Mouse (Mus musculus) C2C12 (cell line): ENCODE measurements around the gene 2510009E07Rik. TPM values are rescaled to one million over a fixed set of nuclear protein-coding genes. Genes with fewer than 3 reads are reported as not detected.
A peak's percentile ranks its signal among the peaks of the same experiment; 100 is the strongest.

Experiments used
- H3K27me3 ChIP-seq: one replicate; pipeline ENCODE4 v1.6.1; 2011; ENCODE audit not compliant: control insufficient read depth, insufficient read depth, insufficient read length
- H3K36me3 ChIP-seq: one replicate; pipeline ENCODE4 v1.6.1; 2011; ENCODE audit not compliant: control insufficient read depth, insufficient read depth
- H3K4me3 ChIP-seq: one replicate; pipeline ENCODE4 v1.5.1; 2011; ENCODE audit warnings: mild to moderate bottlenecking, control low read depth; ENCODE audit not compliant: poor library complexity, insufficient read depth, severe bottlenecking
- H3K79me2 ChIP-seq: one replicate; pipeline ENCODE4 v1.6.1; 2011; ENCODE audit not compliant: control insufficient read depth, insufficient read depth
- H3K79me3 ChIP-seq: one replicate; pipeline ENCODE4 v1.6.1; 2011; ENCODE audit warnings: low read depth, control low read depth
- H3ac ChIP-seq: one replicate; pipeline ENCODE3; 2011; ENCODE audit warnings: low read depth; ENCODE audit not compliant: control insufficient read depth, insufficient read length
- CEBPB ChIP-seq: IDR thresholded peaks from one replicate; pipeline ENCODE4 v1.6.1; 2011; ENCODE audit warnings: low read depth, mild to moderate bottlenecking, control low read depth, moderate library complexity
- CTCF ChIP-seq: IDR thresholded peaks from one replicate; pipeline ENCODE4 v1.5.1; 2011; ENCODE audit not compliant: control insufficient read depth, insufficient read depth, insufficient read length
- FOSL1 ChIP-seq: IDR thresholded peaks from one replicate; pipeline ENCODE4 v1.8.0; 2011; ENCODE audit warnings: mild to moderate bottlenecking, low read length; ENCODE audit not compliant: poor library complexity, insufficient read depth, severe bottlenecking
- MAX ChIP-seq: IDR thresholded peaks from one replicate; pipeline ENCODE4 v1.6.1; 2011; ENCODE audit warnings: mild to moderate bottlenecking, control low read depth
- MYOD1 ChIP-seq: IDR thresholded peaks from one replicate; pipeline ENCODE4 v1.6.1; 2011; ENCODE audit warnings: low read depth; ENCODE audit not compliant: control insufficient read depth, insufficient read length
- MYOG ChIP-seq: IDR thresholded peaks from one replicate; pipeline ENCODE4 v1.6.1; 2011; ENCODE audit not compliant: control insufficient read depth, insufficient read length; ENCODE audit errors: extremely low read depth
- USF1 ChIP-seq: IDR thresholded peaks from one replicate; pipeline ENCODE4 v1.6.1; 2011; ENCODE audit warnings: low read depth, mild to moderate bottlenecking, control low read depth, moderate library complexity
- polyA plus RNA-seq: library from polyadenylated mRNA; unstranded; fragments of >200 nt; fragmentation: generic; extraction: Trizol; gene quantifications from one replicate; pipeline ENCODE4 v1.2.1, GENCODE M21; 2012; ENCODE audit warnings: missing spikeins

Gene 2510009E07Rik
- polyA plus RNA-seq, 1 experiment = 6.0 TPM

DNA sequence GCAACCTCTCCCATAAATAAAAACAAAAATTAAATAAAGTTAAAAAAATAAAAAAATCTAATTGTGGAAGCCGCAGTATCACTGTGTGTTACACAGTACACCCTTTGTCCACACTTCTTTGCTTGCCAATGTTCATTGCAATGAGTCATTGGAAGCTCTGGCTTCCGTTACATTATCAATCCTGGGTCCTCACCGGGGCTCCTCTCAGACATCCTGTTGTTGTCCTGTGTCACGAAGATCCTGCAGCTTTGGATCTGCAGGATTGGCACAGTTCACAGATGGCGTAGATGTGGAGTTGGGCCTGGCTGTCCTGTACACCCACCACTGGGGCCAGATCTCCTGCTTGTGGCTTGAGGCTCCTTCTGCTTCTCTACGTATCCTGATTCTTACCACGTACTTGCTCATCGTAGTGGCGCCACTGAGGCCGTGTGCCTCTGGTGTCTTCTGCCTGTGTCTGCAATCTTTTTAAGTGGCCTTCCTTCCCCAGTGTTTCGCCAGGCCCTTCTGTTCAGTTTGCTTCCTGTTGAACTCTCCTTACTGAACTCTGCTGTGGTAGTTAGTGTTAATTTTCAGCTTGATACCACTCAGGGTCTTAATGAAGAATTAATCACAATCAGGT lies 57.2 kb downstream of the 2510009E07Rik start:
- Histone ChIP-seq H3K79me2 (no peaks in the 10 kb centered on the region), H3K79me3 (no peaks in the 10 kb centered on the region), H3K27me3 (no peaks in the 10 kb centered on the region), H3K36me3 (no peaks in the 10 kb centered on the region), H3ac (no peak overlapping the region), H3K4me3 (no peak overlapping the region)
- TF ChIP-seq CTCF (no peak), CEBPB (no peak), MYOG (no peak), MAX (no peak), FOSL1 (no peak), MYOD1 (no peak), USF1 (no peak)

- no peaks in the 10 kb centered on the region for H3K36me3 ChIP-seq
- H3ac ChIP-seq = no peak overlapping the region
- H3K79me3 ChIP-seq = no peaks in the 10 kb centered on the region
- no peaks in the 10 kb centered on the region for H3K79me2 ChIP-seq
- no peak for TF ChIP-seq CTCF
- no peak for TF ChIP-seq MYOG
- no peak for TF ChIP-seq FOSL1
- TF ChIP-seq MYOD1 = no peak
- no peak for TF ChIP-seq MAX
- TF ChIP-seq USF1 = no peak
- no peak for TF ChIP-seq CEBPB
- H3K4me3 ChIP-seq = no peak overlapping the region
- H3K27me3 ChIP-seq = no peaks in the 10 kb centered on the region
These were observed 58.2 kb downstream of the 2510009E07Rik start for GRCm38 (mm10) chr16:21636156-21636853.

DNA sequence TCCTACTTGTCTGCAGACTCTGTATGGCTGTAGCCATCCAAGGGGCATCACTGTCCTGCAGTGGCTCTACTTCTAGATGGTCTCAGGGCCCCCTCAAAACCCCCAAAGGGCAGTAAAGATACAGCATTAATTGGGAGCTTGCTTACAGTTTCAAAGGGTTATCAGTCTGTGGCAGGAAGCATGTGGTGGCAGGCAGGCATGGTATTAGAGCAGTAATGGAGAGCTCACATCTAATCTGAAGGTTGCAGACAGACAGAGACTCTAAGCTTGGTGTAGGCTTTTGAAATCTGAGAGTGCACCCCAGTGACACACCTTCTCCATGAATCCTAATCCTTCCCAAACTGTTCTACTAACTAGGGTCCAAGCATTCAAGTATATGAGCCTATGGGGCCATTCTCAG lies 60.0 kb downstream of the 2510009E07Rik start:
- H3K27me3 ChIP-seq = no peaks in the 10 kb centered on the region
- no peaks in the 10 kb centered on the region for H3K36me3 ChIP-seq
- H3K79me2 ChIP-seq = no peaks in the 10 kb centered on the region

GRCm38 (mm10) chr16:21631815-21632222 lies 62.6 kb downstream of the 2510009E07Rik start:
- H3K79me2 ChIP-seq = no peaks in the 10 kb centered on the region
- H3K27me3 ChIP-seq = no peaks in the 10 kb centered on the region
- H3ac ChIP-seq = no peak overlapping the region
- no peaks in the 10 kb centered on the region for H3K79me3 ChIP-seq
- TF ChIP-seq CEBPB (no peak), FOSL1 (peak; percentile 28), MYOD1 (peak; percentile 88), MAX (no peak), CTCF (no peak), MYOG (no peak), USF1 (no peak)
- H3K4me3 ChIP-seq = no peak overlapping the region
- H3K36me3 ChIP-seq = no peaks in the 10 kb centered on the region

More for the DNA sequence above, 60.0 kb downstream of the 2510009E07Rik start:
- Histone ChIP-seq H3K79me3 (no peaks in the 10 kb centered on the region), H3K4me3 (no peak overlapping the region), H3ac (no peak overlapping the region)
- no peak for TF ChIP-seq MYOD1
- TF ChIP-seq MAX = no peak
- no peak for TF ChIP-seq CEBPB
- no peak for TF ChIP-seq CTCF
- TF ChIP-seq USF1 = no peak
- TF ChIP-seq MYOG = no peak
- no peak for TF ChIP-seq FOSL1

DNA sequence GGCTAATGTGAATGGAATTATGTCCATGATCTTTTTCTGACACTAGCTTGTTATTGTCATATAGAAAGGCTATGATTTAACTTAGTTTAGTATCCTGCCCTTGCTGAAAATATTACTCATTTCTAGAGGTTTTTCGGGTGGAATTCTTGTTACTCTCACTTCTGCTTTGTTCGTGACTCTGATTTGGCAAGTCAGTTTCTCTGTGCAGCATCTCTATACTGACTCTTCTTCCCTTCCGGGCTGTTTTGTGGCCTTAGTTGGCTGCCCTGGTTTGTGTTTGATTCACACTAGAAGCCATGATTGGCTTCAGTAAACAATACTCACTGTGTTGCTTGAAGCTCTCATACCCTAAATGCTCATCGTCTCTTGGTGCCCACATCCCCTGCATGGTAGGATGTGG lies 63.9 kb downstream of the 2510009E07Rik start:
- Histone ChIP-seq H3K79me3 (no peaks in the 10 kb centered on the region), H3K36me3 (no peaks in the 10 kb centered on the region), H3K4me3 (no peak overlapping the region), H3ac (no peak overlapping the region), H3K79me2 (no peaks in the 10 kb centered on the region), H3K27me3 (no peaks in the 10 kb centered on the region)
- no peak for TF ChIP-seq MAX
- TF ChIP-seq MYOD1 = no peak
- no peak for TF ChIP-seq CTCF
- TF ChIP-seq USF1 = no peak
- TF ChIP-seq FOSL1 = no peak
